Mouse (Mus musculus) megakaryocyte, embryonic 14.5 days (primary cell): Measurements from ENCODE around the gene H2-Q4. TPM values are rescaled to one million over a fixed set of nuclear protein-coding genes. Genes with fewer than 3 reads are reported as not detected.
"Not testable (repeated sequence)": the region's sequence is repeated elsewhere in the genome, so short reads cannot be mapped to it uniquely, and the experiment has no call there.

Source experiments
- H3K27me3 ChIP-seq: replicated peaks from 2 replicates; pipeline ENCODE3; 2012; ENCODE audit warnings: inconsistent platforms
- H3K36me3 ChIP-seq: replicated peaks from 2 replicates; pipeline ENCODE3; 2012; ENCODE audit warnings: low read length, inconsistent platforms, mixed read lengths
- H3K4me1 ChIP-seq: 2 replicates; pipeline ENCODE4 v1.6.1; 2012; ENCODE audit warnings: inconsistent platforms
- H3K4me3 ChIP-seq: replicated peaks from 2 replicates; pipeline ENCODE3; 2012; ENCODE audit warnings: moderate library complexity, mild to moderate bottlenecking, inconsistent platforms
- H3K9me3 ChIP-seq: 2 replicates; pipeline ENCODE4 v1.6.1; 2012; ENCODE audit warnings: inconsistent platforms
- FLI1 ChIP-seq: IDR thresholded peaks from 2 replicates; pipeline ENCODE4 v1.6.1; 2012; ENCODE audit warnings: low read length, inconsistent platforms, mixed read lengths
- GATA1 ChIP-seq: IDR thresholded peaks from 3 replicates; pipeline ENCODE4 v1.6.1; 2012; ENCODE audit warnings: mixed read lengths, low read length, inconsistent platforms, borderline replicate concordance
- polyA plus RNA-seq: library from polyadenylated mRNA; stranded (reverse); fragments of >175 nt; gene quantifications from 2 replicates; pipeline ENCODE4 v1.2.3, GENCODE M21; 2012; ENCODE audit warnings: low replicate concordance; ENCODE audit not compliant: insufficient read depth

The H2-Q4 gene
- polyA plus RNA-seq, 1 experiment: 46.4 TPM

DNA sequence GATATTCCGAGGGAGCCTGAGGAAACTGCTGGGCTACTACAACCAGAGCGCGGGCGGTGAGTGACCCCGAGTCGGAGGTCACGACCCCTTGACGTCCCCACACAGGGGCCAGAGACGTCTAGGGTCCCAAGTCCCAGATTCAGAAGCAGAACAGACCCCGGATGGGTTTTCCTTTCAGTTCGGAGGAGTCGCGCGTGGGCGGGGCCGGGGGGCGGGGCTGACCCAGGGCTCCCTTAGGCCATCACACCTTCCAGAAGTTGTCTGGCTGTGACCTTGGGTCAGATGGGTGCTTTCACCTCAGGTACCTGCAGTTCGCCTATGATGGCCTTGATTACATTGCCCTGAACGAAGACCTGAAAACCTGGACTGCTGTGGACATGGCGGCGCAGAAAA, 20.0 kb upstream of the H2-Q4 start:
- TF ChIP-seq FLI1 (no peak), GATA1 (no peak)
- peak overlapping the region; percentile 88 for H3K4me3 ChIP-seq

DNA sequence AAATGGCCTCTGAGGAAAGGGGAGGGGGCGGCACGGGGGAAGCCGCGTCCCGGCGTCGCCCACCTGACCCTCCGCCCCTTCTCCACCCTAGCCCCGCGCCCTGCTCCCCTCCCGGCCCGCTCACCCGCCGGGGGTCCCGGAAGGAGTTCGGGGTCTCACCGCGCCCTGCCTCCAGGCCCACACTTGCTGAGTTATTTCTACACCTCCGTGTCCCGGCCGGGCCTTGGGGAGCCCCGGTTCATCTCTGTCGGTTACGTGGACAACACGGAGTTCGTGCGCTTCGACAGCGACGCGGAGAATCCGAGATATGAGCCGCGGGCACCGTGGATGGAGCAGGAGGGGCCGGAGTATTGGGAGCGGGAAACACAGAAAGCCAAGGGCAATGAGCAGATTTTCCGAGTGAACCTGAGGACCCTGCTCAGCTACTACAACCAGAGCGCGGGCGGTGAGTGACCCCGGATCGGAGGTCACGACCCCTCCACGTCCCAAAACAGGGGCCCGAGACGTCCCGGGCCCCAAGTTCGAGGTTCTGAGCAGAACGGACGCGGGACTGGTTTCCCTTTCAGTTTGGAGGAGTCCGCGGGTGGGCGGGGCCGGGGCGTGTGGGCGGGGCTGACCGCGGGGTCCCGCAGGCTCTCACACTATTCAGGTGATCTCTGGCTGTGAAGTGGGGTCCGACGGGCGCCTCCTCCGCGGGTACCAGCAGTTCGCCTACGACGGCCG, 473 bp downstream of the H2-Q4 start:
- peaks cover 18% of the 10 kb centered on the region for H3K4me1 ChIP-seq
- H3K9me3 ChIP-seq: peaks cover 15% of the 10 kb centered on the region
- H3K4me3 ChIP-seq: peak overlapping the region; percentile 93
- no peak for TF ChIP-seq GATA1
- no peak for TF ChIP-seq FLI1
- peaks cover 2% of the 10 kb centered on the region for H3K27me3 ChIP-seq
- peaks cover 4% of the 10 kb centered on the region for H3K36me3 ChIP-seq

More for the DNA sequence above, 20.0 kb upstream of the H2-Q4 start:
- Histone ChIP-seq H3K9me3 (peaks cover 10% of the 10 kb centered on the region), H3K36me3 (no peaks in the 10 kb centered on the region), H3K4me1 (peaks cover 7% of the 10 kb centered on the region; the same call in 1 of the 2 replicates), H3K27me3 (peaks cover 18% of the 10 kb centered on the region)

DNA sequence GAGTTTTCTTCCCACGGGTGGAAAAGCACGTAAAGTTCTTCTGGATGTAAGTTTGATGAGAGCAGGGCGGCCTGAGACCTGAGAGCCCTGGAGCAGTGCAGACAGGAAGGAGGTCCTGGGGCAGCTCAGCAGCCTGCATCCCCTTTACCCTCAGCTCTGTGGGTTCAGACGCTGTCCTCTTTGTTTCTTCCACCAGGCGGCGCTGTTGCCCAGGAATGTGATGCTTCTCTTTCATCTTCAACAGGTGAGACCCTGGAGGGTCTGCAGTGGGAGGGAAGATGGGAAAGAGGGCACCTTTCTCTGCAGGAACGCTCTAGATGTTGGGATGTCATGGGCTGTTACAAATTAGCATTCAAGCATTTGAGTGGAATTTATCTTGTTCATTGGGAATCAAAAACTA, 10.4 kb downstream of the H2-Q4 start:
- not testable (repeated sequence) for H3K4me3 ChIP-seq, H3K36me3 ChIP-seq, H3K27me3 ChIP-seq, H3K9me3 ChIP-seq, H3K4me1 ChIP-seq

DNA sequence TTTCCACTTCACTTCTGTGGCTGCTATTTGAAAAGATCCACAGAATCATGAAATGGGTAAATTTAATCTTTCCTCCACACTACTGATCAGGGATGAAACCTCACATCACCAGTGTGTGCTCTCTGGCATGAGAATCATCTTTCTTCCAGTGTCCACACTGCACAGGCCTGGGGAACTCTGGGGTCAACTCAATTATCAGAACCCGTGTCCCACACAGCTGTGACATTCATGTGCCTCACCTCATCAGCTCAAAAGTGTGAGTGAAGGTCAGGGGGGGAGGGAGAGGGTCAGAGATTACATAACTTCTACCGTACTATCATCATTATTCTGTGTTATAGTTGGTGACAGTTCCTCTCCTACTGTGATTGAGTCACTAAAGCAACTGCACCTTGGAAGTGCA, 13.3 kb downstream of the H2-Q4 start:
- H3K4me3 ChIP-seq, H3K4me1 ChIP-seq, H3K9me3 ChIP-seq, H3K36me3 ChIP-seq, H3K27me3 ChIP-seq: not testable (repeated sequence)

DNA sequence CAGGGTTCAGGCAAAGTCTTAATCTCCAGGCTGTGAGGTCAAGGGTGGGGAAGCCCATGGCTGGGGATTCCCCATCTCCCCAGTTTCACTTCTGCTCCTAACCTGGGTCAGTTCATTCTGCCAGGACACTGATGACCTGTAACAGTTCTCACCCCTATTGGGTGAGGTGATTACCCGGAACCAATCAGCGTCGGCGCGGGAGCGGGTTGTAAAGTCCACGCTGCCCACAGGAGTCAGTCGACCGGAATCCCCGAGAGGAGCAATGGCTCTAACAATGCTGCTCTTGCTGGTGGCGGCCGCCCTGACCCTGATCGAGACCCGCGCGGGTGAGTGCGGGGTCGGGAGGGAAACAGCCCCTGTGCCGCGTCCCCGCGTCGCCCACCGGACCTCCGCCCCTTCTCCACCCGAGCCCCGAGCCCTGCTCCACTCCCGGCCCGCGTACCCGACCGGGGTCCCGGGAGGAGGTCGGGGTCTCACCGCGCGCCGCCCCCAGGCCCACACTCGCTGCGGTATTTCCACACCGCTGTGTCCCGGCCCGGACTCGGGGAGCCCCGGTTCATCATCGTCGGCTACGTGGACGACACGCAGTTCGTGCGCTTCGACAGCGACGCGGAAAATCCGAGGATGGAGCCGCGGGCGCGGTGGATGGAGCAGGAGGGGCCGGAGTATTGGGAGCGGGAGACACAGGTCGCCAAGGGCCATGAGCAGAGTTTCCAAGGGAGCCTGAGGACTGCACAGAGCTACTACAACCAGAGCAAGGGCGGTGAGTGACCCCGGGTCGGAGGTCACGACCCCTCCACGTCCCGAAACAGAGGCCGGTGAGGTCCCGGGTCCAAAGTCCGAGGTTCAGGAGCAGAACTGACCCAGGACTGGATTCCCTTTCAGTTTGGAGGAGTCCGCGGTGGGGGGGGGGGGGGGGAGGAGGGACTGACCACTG, 14.7 kb downstream of the H2-Q4 start:
- not testable (repeated sequence) for H3K36me3 ChIP-seq, H3K4me1 ChIP-seq, H3K4me3 ChIP-seq

DNA sequence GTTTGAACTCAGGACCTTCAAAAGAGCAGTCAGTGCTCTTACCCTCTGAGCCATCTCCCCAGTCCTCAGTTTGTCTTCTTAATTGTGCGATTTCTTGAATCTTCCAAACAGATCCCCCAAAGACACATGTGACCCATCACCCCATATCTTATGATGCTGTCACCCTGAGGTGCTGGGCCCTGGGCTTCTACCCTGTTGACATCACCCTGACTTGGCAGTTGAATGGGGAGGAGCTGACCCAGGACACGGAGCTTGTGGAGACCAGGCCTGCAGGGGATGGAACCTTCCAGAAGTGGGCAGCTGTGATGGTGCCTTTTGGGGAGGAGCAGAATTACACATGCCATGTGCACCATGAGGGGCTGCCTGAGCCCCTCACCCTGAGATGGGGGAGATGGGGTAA, 17.5 kb downstream of the H2-Q4 start:
- H3K4me1 ChIP-seq, H3K9me3 ChIP-seq, H3K27me3 ChIP-seq, H3K36me3 ChIP-seq, H3K4me3 ChIP-seq: not testable (repeated sequence)

More for the DNA sequence above, 14.7 kb downstream of the H2-Q4 start:
- not testable (repeated sequence) for H3K27me3 ChIP-seq, H3K9me3 ChIP-seq

DNA sequence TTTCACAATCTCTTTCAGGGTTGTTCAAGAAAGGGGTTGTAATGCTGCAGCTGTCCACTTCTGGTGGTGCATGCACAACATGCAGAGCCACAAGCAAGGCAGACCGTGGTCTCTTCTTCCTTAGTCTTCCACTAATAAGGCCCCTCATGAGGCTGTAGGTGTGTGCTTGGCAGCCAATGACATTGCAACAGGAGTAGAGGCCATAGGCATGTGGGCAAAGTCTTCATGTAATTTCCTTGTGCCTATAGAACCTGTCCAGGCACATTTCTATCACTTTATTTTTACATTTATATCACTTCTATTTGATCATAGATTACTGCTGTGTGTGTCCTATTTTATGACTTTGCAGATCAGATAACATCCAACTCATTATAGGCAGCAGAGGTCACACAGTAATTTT, 33.6 kb downstream of the H2-Q4 start:
- H3K36me3 ChIP-seq, H3K4me3 ChIP-seq, H3K27me3 ChIP-seq, H3K4me1 ChIP-seq, H3K9me3 ChIP-seq: not testable (repeated sequence)

DNA sequence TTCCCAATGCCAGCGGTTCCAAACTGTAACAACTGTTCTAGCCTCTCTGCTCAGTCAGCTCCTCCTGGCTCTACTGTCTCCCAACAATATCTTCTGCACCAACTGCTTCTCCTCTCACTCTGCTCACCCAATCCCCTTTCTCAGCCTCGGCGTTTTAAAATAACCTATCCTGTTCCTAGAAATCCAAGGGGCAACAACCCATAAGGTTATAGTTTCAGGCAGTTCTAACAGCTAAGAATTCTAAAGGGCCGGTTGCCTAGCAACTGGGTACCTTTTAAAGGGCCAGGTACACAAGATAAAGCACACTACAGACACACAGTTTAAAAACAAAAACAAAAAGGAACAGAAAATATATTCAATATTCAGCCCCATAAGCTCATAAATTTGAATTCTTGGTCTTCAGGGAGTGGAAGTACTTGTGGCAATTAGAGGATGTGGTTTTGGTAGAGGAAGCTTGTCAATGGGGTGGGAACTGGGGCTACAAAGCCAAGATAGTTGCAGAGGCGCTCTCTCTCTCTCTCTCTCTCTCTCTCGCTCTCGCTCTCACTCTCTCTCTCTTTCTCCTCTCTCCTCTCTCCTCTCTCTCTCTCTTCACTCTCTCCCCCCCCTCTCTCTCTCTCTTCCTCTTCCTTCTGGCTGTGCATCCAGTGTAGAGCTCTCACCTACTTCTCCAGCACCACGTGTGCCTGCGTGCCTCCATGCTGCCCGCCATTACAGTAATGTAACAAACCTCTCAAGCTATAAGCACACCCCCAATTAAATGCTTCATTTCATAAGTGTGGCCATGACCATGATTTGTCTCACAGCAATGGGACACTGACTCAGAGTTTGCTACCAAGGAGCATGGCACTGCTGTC, 36.1 kb downstream of the H2-Q4 start:
- not testable (repeated sequence) for H3K9me3 ChIP-seq, H3K4me3 ChIP-seq, H3K27me3 ChIP-seq, H3K36me3 ChIP-seq
- peaks cover 12% of the 10 kb centered on the region for H3K4me1 ChIP-seq

DNA sequence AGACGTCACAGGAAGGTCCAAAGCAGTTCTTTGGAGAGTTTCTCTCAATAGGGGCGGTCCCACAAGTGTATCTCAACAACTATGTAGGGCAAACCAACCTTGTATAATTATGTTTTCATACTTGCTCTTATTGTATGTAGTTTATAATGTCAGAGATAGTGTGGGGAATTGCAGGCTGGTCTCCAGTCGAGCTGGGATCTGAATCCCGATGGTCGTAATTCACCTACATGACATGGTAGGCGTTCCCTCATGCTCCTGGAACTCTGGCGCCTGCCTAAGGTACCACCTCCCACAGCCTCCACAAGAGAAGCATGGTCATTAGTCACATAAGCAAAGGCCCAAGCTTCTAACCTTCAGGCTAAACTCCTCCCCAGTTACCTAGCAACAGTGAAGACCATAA, 39.4 kb downstream of the H2-Q4 start:
- TF ChIP-seq GATA1 (no peak), FLI1 (no peak)
- Histone ChIP-seq H3K9me3 (peaks cover 15% of the 10 kb centered on the region), H3K27me3 (peaks cover 11% of the 10 kb centered on the region), H3K4me1 (peaks cover 13% of the 10 kb centered on the region), H3K4me3 (no peak overlapping the region), H3K36me3 (no peaks in the 10 kb centered on the region)

DNA sequence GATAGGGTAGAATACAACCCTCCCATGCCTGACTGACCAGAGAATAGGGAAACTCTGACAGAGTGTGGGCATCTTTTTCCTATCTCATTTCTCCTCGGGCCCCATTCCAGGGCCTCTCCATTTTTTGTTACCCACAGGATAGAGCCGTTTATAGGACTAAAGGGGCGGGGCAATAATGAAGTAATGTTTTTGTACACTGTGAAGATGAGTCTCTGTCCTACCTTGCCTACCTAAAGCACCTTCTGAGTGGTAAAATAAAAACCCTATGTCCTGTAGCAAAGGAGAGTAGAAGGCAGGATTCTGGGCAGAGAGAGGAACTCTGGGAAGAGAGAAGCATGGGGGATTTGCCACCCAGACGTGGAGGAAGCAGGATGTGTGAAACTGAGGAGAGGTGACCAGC, 40.1 kb downstream of the H2-Q4 start:
- Histone ChIP-seq H3K4me1 (peaks cover 13% of the 10 kb centered on the region), H3K27me3 (peaks cover 11% of the 10 kb centered on the region), H3K9me3 (peaks cover 15% of the 10 kb centered on the region)
- not testable (repeated sequence) for H3K4me3 ChIP-seq, H3K36me3 ChIP-seq

DNA sequence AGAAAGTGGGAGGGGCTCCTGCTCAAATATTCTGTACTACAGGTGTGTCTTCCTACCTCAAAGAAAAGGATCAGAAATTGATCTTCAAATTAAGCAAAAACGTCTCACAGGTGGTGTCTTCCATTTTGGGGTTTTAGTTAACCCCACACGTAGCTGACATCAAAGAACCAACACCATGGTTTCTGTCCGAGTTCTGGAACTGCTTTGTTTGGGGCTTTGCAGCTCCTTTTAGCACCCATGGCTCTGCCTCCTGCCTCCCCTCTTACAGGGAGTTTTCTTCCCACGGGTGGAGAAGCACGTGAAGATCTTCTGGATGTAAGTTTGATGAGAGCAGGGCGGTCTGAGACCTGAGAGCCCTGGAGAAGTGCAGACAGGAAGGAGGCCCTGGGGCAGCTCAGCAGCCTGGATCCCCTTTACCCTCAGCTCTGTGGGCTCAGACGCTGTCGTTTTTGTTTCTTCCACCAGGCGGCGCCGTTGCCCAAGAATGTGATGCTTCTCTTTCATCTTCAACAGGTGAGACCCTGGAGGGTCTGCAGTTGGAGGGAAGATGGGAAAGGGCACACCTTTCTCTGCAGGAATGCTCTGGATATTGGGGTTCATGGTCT, 40.9 kb downstream of the H2-Q4 start:
- peaks cover 14% of the 10 kb centered on the region for H3K27me3 ChIP-seq
- not testable (repeated sequence) for H3K4me3 ChIP-seq, H3K36me3 ChIP-seq
- peaks cover 15% of the 10 kb centered on the region for H3K9me3 ChIP-seq
- H3K4me1 ChIP-seq: peaks cover 19% of the 10 kb centered on the region

DNA sequence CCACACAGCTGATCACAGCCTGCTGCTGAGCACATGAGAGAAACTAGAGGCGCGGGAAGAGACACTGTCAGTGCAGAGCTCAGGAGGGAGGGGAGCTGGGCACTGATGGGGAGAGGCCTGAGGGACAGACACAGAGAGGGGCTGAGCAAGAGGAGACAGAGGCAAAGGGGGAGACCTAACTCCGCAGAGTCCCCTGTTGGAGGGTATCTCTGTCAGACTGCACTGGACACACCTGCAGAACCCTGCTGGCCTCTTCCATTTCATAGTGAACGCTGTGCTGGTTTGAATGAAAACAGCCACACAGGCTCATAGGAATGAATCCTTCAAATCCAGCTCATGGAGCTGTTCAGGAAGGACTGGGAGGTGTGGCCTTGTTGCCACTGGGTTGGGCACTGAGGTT, 41.9 kb downstream of the H2-Q4 start:
- Histone ChIP-seq H3K27me3 (peaks cover 18% of the 10 kb centered on the region), H3K9me3 (peaks cover 15% of the 10 kb centered on the region), H3K4me1 (peaks cover 23% of the 10 kb centered on the region)
- H3K36me3 ChIP-seq, H3K4me3 ChIP-seq: not testable (repeated sequence)

DNA sequence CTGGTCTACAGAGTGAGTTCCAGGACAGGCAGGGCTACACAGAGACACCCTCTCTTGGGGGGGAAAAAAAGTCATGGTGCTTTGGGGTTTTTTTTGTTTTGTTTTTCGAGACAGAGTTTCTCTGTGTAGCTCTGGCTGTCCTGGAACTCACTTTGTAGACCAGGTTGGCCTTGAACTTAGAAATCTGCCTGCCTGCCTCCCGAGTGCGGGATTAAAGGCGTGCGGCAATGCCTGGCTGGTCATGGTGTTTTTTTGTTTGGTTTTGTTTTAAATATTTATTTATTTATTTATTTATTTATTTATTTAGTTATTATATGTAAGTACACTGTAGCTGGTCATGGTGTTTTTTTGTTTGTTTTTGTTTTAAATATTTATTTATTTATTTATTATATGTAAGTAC, 42.9 kb downstream of the H2-Q4 start:
- not testable (repeated sequence) for H3K4me3 ChIP-seq, H3K36me3 ChIP-seq
- Histone ChIP-seq H3K9me3 (peaks cover 15% of the 10 kb centered on the region), H3K4me1 (peaks cover 23% of the 10 kb centered on the region), H3K27me3 (peaks cover 18% of the 10 kb centered on the region)

DNA sequence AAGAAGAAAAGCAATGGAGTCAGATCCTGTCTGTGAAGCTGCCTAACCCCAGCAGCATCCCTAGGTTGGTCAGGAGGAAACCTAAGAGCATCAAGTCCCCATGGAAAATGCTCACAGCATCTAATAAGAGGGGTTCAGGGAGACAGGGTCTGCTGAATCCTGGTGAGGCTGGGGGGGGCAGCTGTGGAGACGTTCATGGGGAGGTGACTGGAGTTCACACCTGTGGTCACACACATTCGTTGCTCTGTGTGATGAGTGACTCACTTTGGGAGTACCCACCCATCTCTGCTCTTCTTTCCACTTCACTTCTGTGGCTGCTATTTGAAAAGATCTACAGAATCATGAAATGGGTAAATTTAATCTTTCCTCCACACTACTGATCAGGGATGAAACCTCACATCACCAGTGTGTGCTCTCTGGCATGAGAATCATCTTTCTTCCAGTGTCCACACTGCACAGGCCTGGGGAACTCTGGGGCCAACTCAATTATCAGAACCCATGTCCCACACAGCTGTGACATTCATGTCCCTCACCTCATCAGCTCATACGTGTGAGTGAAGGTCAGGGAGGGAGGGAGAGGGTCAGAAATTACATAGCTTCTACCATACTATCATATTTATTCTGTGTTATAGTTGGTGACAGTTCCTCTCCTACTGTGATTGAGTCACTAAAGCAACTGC, 43.9 kb downstream of the H2-Q4 start:
- H3K4me3 ChIP-seq, H3K36me3 ChIP-seq: not testable (repeated sequence)
- Histone ChIP-seq H3K9me3 (peaks cover 15% of the 10 kb centered on the region), H3K4me1 (peaks cover 23% of the 10 kb centered on the region), H3K27me3 (peaks cover 18% of the 10 kb centered on the region)
